Mouse (Mus musculus) CD8-positive naive resting alpha-beta T cell, adult 57 days (primary cell): Measurements from ENCODE around the gene Zfp619. TPM values are rescaled to one million over a fixed set of nuclear protein-coding genes. Genes with fewer than 3 reads are reported as not detected.

Experiments
- total RNA-seq: library from RNA; stranded (reverse); gene quantifications from one replicate; pipeline ENCODE4 v1.2.4, GENCODE M21; 2023

Zfp619 gene
- total RNA-seq: 3.8 TPM

DNA sequence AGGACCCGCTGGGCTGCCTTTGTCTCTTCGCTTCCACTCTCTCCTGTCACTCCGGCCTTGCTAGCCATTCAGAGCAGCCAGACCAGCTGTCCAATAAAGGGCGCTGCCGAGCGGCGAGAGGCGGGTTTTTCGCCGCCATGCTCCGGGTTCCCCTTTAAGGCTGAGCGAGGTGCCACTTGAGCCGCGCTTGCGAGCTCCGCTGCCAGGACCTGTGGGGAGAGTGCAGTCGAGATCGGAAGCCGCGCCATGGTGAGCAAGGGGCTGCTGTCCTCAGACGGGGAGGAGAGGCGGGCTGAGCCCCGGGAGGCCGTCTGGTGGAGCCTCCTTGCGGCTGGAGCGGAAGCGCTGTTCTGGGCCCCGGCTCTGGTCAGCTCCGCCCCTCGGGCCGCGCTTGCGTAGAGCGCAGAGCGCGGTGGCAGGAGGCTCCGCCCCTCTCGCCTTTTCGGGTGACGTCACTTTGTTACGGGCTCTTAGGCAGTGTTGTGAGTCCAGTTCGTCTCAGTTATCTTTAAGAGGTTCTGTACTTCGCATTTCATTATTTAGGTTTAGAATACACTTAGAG is at the start of gene Zfp619:
Zfp619 (plus strand) TSS at position 151 of the 562 bp plus-strand sequence.

Other genes starting within 250 kb of the Zfp619 start
- gene Gm5114, start 104.6 kb upstream of the Zfp619 start, total RNA-seq: not detected